Mouse (Mus musculus) MN1 (cell line): ENCODE measurements around the gene Ctnnd1.
"Not testable (repeated sequence)": the region's sequence is repeated elsewhere in the genome, so short reads cannot be mapped to it uniquely, and the experiment has no call there.

Experiments used
- DNase-seq: peaks from one replicate; pipeline ENCODE4 v3.0.0-alpha.2; 2016; ENCODE audit warnings: low spot score

Ctnnd1 gene

DNA sequence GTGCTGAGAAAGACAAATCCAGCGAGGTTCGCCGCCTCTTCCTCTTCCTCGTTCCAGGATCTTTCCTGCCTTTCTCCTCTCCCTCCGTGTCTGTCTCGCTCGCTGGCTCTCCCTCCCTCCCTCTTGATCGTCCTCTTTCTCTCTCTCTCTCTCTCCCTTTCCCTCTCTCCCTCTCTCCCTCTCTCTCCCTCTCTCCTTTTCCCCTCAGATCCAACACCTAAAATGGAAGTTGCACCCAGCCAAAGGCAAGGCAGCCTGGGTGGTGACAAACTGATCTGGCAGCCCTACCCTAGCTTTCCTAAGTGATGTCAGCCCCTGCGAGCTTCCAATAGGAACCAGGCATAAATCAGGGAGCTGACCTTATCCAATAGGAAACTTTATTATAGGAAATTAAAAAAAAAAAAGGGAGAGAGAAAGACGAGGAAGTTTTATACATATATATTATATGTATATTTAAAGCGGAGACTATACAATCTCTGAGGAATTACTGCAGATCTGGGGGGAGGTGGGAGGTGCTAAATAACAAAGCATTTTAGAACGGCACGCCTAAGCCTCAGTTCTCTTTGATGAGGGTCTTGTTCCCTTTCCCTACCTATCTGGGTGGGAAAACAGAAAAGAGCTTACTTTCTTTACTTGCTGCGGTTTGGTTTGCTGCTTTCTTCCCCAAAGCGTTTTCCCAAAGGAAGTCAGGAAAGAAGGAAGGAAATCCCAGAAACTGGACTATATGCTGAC, at the start of gene Ctnnd1:
Ctnnd1 (minus strand) TSS at position 302 of the 732 bp plus-strand sequence.
- DNase-seq: peak; percentile 95

DNA sequence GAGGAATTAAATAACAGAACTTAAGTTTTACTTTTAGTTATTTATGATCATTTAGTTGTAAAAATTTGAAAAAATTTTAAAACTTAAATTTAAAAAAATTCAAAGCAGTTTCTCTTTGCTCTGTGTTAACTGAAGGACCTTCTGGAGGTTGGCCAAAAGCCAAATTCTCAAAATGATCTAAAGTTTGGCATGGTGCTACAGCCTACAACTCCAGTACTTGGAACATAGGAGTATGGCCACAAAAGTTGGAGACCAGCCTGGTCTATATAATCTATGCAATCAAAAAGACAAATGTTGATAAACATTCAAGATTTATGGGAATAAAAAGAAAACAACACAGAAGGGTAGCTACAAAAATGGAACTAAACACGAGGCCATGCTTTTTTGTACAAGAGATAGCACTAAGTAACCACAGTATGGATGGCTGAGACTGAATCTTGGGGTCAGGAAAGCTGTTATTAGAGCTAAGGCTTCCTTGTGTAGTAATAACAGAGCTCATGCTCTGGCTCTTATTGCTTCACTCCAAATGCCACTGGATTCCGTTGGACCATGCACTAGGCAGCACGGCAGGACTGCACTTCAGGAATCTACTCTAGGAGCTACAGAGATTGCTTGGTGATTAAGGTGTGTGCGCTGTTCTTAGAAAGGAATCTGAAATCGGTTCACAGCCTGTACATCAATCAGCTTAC, 44.6 kb upstream of the Ctnnd1 start:
- no peak for DNase-seq

DNA sequence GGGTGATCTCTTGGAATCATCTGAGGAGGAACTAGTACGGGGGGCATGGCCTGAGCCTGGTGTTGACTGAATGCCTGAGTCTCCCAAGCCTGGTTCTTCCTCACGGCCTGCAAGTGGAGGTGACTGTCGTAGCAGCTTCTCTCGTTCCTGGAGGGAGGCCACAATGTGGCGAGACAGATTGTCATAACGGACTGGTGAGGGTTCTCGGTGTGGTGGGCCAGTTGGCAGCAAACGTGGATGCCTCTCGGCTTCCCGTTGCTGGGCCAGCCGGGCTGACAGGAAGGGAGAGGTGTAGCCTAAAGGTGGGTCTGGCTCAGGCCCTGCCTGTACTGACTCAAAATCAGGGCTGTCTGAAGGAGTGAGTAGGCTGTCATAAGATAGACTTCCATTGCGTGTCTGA, 39.5 kb upstream of the Ctnnd1 start:
- no peak for DNase-seq

DNA sequence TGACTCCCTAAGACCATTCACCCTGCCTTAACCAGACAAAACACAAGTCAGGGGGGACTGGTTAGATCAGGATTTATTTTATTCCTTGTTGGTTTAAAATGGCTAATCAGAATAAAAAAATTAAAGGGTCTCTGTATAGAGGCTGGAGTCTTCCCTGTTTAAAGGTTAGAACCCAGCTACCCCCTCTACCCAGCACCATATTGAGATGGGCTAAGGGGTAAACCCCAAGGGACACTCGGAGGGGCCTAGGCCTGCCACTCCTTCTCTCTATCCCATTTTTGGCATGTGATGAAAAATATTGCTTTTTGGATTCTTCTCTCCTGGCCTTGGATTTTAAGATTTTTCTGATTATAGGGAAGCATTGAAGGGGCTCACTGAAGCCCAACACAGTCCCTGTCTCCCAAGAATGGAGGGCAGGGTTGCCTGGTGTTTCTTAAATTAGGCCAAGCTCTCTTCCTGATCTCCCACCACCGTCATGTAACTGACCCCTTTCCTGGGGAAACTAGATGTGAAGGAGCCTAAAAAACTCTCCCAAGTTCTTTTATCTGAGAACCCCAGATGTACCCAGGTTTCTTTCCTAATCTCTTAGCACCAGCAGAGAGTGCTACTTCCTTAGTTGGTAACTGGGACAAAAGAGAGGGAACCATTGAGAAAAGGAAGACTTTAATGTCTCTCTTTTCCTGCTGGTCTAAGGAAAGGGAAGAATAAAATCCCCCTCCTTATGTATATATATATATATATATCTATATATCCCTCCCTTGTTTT, 37.7 kb upstream of the Ctnnd1 start:
- no peak for DNase-seq

DNA sequence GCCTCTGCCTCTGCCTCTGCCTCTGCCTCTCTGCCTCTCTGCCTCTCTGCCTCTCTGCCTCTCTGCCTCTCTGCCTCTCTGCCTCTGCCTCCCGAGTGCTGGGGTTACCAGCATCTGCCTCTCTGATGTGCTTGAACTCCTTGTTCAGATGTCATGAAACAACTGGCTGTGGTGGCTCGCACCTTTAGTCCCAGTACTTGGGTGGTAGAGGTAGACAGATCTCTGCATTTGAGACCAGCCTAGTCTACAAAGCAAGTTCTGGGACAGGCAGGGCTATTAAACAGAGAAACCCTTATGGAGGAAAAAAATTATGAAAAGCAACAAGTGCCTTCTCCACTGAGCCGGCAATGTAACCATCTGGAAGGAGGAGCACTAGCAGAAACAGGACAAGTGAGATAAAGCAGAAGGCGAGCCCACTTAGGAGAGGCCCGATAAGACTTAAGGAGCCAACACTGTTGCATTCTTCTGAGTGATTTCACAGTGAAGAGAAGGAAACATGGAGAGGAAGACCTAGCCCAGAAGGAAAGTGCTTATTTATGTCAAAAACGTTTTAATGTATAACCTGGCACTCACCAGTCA, 32.1 kb upstream of the Ctnnd1 start:
- no peak for DNase-seq

DNA sequence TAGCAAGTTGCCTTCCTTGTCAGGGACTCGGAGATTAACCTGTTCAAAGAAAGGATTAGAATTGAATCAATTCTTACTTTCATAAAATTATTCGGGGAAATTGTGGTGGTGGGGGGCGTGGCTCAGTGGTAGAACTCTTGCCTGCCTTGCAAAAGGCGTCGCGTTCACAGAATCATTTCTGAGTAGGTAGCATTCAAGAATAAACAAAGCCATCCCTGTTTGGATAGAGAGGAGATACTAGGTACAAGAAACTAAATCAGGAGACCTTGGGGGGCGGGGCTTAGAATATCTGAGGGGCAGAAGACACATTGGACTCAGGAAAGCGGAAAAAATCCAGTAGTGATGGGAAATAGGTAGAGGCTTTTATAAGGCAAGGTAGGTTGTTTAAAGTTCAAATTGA, 28.5 kb upstream of the Ctnnd1 start, which contains the start of gene Tmx2:
Tmx2 (minus strand) TSS at position 125 of the 400 bp plus-strand sequence.
- no peak for DNase-seq

DNA sequence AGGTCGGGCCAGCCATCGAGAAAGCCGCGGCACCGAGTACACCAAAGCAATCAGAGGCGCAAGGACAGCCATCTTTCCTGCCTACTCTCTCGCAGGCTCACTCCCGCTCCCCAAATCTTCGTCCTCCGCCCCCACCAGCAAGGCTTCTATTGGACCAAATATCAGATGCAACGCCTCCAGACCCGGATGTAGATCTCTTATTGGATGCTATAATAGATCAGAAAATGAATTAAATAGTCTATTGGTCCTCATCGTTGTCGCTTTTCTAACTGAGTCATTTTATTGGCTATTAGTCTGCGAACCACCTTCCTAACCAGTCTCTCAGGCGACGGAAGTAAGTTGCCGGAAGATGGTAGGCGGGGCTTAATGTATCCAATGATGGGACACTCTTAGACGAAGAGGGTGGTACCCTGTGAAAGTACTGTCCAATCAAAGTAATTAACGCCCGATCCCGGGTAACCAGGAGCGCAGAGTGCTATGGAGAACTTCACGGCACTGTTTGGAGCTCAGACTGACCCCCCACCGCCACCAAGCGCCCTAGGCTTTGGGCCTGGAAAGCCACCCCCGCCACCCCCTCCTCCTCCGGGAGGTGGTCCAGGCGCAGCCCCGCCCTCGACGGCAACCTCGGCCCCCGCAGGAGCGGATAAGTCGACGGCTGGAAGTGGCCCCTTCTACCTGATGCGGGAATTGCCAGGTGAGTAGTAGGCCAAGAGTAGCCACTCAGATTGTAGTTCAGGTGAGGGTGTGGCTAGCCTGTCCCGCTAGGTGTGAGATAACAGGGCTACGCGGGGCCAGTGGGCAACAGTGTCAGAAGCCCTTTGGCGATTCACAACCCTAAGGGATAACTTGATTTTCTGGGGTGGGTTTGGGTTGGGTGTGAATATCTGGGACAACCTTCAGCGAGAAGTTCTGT, 27.7 kb upstream of the Ctnnd1 start, which contains the start of the genes Gm28635 and Med19:
Gm28635 (minus strand) TSS at position 74 of the 913 bp plus-strand sequence.
Med19 (plus strand) TSS at position 435 of the 913 bp plus-strand sequence.
- DNase-seq: peak; percentile 99

DNA sequence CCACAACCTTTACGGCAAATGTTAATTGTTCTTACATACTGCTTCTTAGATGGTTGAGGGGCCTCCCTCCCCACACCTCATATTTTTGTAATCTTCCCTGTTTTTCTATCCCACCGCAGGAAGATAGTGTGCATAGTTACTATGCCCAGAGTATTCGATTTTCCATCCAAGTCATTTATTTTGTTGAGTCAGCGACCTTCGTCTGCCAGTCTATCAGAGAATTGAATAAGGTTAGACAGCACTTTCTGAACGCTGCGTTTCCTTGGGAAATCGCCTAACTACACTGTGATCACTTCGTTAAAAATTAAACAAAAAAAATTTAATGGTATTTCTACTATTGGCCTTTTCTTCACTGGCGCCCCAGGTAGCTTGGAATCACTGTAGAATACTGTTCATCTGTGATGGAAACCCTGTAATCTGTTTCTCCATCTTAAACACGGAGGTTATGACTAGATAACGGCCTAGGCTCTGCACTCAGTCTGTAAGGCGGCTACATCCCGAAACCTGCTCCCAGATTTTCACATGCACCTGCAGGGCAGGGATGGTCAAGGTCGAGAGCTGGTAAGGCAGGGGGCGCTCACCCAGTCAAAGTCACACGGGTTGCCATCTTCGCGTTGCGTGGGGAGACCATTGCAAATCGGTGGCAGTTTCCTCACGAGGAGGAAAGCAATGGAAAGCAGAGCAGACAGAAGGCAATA, 26.9 kb upstream of the Ctnnd1 start:
- peak; percentile 73 for DNase-seq

DNA sequence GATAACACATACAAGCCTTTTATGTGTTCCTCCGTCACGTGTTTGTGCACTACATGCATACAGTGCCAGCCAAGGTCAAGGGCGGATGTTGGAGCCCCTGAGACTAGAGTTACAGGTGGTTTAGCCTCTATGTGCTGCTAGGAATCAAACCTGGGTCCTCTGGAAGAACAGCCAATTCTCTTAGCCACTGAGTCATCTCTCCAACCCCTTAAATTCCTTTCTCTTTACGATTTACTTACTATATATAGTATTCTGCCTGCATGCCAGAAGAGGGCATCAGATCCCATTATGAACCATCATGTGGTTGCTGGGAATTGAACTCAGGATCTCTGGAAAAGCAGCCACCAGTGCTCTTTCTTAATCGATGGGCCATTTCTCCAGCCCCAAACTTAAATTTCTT, 21.0 kb upstream of the Ctnnd1 start:
- DNase-seq: not testable (repeated sequence)

DNA sequence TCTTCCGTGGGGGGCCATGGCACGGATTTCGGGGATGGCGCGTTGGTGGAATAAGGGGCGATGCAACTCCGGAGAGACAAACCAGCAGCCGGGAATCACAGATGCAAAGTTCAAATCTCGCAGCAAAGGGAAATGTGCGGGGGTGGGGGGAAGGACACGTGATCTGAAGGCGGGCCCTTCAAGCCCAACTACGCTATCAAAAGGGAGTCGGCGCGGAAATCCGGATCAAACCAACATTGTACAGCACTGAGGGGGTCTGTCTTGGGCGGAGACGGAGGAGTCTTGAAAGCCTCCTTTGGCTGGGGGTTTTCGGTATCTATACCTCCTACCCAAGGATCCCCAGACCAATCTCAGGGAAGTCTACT, 20.0 kb upstream of the Ctnnd1 start, which contains the start of gene Selenoh:
Selenoh (minus strand) TSS at position 202 of the 365 bp plus-strand sequence.
- peak; percentile 86 for DNase-seq

DNA sequence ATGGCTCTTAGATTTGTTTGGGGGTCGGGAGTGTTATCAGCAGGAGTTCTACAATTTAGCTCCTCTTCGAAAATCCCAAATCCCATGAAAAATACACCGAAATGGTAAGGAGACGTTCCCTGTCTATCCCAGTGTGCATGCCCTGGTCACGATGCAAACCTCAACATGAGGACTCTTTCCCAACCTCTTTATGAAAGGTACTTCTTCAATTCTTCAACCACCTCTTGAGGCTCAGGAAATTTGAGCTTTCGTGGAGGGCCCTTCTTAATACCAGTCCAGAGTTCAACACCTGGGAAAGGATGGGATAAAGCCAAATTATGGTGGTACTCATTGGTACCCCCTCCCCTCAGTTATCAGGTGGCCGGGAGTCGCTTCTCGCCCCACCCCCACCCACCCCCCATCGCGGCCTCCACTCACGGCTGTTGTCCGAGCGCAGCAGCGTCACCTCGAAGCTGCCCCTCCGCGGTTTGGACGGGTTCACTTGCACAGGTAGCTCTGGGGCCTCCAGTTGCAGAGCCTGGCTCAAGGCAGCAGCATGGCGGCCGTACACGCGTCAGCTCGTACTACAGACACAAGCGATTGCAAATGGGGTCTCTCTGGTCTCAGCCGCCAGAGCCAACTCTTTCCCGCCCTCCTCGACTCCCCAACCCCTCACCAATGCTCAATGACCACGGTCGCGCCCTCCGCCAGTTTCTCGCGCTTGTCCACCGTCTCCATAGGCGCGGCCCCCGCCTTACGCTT, 19.4 kb upstream of the Ctnnd1 start:
- peak; percentile 48 for DNase-seq

DNA sequence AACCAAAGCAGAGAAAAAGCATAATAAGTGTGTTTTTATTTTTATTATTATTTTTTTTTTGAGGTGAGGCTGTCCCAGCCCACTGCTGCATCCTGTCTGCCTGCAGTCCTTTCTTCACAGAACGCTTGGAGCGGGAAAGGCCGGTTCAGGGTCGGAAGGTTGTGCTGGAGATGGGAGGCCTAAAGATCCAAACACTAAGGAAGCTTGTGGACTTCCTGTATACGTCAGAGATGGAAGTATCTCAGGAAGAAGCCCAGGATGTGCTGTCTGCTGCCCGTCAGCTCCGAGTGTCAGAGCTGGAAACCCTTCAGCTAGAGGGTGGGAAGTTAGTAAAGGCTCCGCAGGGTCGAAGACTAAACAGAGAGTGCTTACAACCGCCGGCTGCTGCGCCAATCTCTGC, 15.5 kb upstream of the Ctnnd1 start:
- DNase-seq: no peak

DNA sequence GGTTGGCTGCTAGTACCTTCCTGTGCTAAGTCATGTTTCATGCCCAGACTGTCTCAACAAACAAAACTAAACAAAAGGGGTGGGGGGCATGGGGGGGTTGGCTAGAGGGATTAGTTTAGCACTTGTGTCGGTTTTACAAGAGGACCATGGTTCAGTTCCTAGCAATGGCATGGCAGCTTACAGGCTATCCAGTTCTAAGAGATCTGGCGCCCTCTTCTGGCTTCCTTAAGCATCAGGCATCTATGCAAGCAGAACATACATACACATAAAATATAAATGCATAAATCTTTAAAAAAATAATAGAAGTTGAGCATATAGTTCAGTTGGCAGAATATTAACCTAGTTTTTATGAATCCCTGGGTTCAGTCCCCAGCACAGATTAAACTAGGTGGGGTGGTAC, 12.3 kb upstream of the Ctnnd1 start:
- DNase-seq: peak; percentile 60

DNA sequence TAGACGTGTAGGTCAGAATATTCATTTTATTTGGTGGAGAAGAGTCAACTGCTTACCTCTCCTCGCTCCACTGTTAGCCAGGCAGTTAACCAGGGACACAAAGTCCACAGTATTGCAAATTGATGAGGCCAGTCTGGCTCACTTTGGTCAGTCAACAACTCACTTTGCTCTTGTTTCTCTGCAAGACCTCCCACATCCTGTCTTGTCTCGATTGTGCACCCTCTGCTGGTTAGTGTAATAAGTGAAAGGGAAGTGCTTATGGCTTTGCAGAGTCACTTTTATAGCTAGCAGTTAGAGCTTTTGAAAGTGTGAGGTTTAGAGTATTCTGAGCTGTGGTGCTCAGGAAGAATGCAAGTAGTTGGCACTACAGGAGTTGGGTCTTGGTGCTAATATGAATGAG, 9.7 kb upstream of the Ctnnd1 start:
- DNase-seq: peak; percentile 57

DNA sequence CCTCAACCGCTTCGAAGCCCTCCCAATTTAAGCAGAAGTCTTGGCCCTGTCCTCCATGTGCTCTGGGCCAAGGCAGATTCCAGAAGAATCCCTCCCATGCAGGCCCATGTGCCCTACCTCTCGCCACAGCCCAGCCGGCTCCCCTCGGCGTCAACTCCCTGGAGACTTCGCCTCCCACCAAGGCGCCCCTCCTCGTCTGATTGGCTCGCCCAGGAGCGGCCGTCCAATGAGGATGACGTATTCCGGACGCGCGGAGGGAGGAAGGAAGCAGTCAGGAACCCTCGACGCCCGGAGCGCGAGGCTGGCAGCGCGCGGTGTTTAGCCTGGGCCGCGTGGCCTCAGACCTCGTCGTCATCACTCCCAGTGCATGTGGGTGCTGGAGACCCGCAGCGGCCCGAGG, 8.2 kb upstream of the Ctnnd1 start, which contains the start of gene Btbd18:
Btbd18 (plus strand) TSS at position 274 of the 400 bp plus-strand sequence.
- no peak for DNase-seq

DNA sequence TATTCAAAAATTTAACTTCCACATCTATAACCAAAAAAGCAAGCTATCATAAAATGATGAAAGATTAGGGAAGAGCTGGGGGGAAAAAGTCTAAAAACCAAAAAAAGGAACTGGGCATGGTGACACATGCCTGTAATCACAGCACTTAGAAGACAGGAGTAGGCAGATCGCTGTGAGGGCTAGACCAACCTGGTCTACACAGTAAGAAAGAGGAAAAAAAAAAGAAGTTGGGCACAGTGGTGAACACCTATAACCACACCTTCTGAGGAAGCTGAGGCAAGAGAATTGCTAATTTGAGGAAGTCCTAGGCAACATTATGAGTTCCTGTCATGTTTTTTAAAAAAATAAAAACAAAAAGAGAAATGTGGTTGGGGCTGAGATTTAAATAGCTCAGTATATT, 5.3 kb upstream of the Ctnnd1 start:
- DNase-seq: no peak

DNA sequence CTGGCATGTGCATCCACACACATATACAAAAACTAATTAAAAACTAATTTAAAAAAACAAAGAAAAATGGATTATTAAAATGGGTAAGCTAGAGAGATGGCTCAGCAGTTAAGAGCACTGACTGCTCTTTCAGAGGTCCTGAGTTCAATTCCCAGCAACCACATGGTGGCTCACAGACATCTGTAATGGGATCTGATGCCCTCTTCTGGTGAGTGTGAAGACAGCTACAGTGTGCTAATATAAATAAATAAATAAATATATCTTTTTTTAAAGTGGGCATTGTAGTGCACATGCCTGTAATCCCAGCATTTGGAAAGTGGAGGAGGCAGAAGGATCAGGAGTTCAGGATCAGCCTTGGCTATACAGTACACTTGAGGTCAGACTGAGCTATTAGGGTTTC, 2.8 kb upstream of the Ctnnd1 start:
- no peak for DNase-seq

DNA sequence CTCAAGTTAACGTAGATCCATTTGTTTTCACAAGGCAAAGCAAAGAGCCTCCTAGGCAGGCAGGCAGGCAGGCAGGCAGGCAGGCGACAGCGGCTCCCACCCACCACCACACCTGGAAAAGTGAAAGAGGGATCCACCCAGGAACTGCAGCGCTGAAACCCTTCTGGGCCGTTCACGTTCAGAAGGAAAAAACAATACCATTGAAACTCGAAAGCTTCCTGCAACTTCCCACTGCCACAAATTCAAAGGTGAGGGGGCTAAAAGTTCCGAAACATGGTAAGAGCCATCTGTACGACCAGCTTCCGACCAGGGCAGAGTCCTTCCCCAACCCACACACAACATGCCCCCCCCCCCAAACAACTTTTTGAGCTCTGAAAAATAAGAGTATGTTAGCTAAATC, 891 bp downstream of the Ctnnd1 start:
- no peak for DNase-seq

DNA sequence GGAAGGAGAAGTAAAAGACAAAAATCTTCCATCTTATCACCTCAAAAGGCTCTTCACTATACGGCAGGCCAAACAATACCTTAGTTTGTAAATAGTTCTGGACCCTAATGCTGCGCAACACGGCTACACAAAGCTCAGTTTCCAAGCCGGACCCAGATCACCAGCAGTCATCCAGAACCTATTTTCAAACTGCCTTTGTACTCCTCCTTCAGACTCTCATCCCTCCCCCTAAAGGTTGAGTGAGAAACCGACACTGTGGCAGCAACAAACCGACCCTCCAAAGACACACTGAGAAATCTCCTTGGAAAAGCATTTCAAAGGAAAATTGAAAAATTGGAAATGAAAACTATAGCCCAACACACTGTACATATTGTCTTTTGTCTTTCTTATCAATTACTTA, 2.2 kb downstream of the Ctnnd1 start:
- no peak for DNase-seq
